Mouse (Mus musculus) urinary bladder, adult 2 months (tissue): ENCODE measurements at regions not wholly inside any gene's neighbourhood (a gene's known extent, or its start where the extent isn't known, plus 50 kb on each side); places are given as distances from the start of the nearest gene placed in this dataset.

Experiments used
- DNase-seq: peaks from one replicate; pipeline ENCODE4 v3.0.0; 2022; ENCODE audit warnings: low spot score

DNA sequence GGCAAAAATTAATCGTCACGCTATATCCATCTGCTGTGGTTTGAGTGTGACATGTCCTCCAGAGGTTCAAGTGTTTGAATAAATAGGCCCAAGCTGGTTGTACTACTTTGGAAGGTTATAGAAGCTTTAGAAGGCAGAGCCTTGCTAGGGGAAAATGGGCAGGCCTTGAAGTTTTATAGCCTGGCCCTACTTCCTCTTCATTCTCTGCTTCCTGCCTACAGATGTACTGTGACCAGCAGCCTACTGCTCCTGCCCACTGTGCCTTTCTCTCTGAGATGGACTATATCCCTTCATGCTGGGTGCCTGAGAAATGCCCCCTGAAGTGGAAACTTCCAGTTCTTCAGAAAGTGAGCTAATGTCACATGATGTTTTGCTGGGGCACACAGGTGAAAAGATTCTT lies 133.3 kb upstream of the Nrp1 start:
- no peak for DNase-seq

- DNase-seq = no peak
Observed at GRCm38 (mm10) chr8:128235071-128235470, 123.3 kb upstream of the Nrp1 start.

DNA sequence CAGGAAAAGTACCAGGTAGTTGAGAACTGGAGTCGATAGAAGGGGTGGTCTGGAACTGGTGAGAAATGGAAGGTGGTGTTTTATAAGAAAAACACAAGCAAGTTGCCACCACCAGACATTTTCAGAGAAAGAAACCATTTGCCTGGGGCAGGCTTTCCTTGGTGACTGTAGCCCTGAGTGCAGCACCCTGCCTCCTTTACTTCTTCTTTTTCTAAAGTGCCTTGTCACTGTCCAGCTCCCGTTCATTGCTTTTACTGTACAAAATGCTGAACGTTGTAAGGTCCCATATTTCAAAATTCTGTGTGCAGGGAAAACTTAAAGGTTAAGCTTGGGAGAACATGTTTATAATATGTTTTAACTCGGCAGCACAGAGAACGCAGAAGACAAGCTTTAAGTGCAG lies 122.9 kb upstream of the Nrp1 start:
- no peak for DNase-seq

DNA sequence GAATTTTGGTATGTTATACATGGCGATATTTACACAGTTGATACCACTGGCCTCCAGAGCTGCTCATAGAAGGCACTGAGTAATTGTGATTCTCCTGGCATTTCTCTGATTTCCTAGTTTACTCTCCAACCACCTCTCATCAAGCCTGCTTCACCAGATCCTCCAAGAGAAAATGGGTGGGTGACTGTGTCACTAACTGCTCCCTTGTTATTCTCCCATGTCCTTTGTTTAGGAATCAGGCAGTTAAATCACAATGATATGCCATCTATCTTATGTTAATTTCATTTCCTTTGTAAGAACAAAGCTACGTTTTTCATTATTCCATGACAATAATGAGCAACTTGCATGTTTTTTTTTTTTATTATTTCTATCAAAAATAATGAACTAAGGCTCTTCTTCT lies 122.3 kb upstream of the Nrp1 start:
- no peak for DNase-seq

DNA sequence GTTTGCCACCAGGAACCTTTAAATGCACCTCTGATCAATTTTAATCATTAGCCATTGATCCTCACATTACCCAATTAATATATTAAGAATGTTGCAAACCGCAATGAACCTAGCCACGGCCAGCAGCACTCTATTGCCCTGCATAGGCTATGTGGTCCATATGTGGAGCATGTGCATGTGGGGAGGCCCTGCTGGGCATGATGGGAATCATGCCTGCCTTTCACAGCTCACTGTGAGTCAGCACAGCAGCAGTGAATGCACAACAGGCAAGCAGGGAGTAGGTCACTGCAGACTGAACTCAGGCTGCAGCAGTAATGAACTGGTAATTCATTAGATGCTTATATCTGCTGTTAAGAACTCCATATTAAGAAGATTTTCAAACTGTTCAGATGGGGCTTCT lies 119.5 kb upstream of the Nrp1 start:
- DNase-seq = no peak

DNA sequence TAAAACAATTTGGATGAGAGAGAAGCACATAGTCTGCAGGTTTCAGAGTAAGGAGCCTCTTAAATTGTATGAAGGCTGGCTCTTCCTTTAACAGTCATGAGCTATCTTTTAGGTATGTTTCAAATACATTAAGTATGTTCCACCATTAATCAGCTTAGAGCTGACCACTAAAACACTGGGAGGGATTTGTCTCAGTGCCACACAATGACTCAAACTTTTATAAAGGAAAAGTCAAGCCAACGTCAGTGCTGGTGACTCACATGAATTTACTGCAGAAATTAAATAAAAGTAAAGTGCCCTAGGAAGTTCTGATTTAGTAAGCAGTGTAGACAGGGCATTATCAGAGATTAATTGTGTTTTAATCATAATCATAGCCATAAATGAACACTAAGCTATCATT lies 118.6 kb upstream of the Nrp1 start:
- no peak for DNase-seq

- no peak for DNase-seq
Observed at GRCm38 (mm10) chr8:128241200-128241599, 117.2 kb upstream of the Nrp1 start.

GRCm38 (mm10) chr8:128242465-128243251 lies 115.7 kb upstream of the Nrp1 start:
- DNase-seq = no peak

- DNase-seq = no peak
Observed at GRCm38 (mm10) chr8:128251723-128252122, 106.7 kb upstream of the Nrp1 start.

- DNase-seq = no peak
Observed at GRCm38 (mm10) chr8:128260836-128261235, 97.6 kb upstream of the Nrp1 start.

GRCm38 (mm10) chr8:128261367-128261766 lies 97.0 kb upstream of the Nrp1 start:
- no peak for DNase-seq

- DNase-seq = no peak
Observed at GRCm38 (mm10) chr8:128263251-128263947, 95.0 kb upstream of the Nrp1 start.

DNA sequence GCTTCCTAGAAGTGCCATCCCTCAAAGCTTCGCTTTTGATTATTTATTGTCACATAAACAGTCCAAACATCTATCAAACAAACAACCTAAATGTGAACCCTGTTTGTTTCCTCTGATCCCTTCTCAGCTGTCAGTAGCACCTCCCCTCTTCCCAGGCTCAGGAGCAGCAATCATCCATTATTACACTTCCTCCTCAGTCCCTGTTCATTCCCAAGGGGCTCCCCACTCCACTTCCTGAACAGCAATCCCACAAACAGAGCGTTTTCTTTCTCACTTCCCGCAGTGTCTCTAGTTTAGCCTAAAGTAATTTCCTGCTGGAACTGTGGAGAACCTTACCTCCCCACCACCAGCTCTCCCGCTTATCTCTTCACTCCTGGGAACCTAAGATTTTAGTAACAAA lies 91.1 kb upstream of the Nrp1 start:
- no peak for DNase-seq

DNA sequence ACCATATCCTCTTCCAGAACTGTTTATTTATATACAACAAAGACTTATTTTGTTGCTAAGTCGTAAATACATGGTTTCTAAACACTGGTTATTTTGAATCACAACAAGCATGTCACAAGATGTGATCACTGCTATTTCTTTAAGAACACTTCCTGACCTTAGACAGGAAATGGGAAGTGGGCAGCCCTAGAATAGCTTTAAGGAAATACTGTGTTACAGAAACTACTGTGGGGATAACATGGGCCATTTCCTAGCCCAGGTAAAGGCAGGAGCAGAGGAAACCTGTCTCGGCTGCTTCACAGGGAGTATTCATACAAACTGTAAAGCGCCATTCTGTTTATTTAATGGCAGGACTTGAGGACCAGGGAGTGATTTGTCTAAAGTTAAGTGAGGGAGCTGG lies 90.4 kb upstream of the Nrp1 start:
- DNase-seq = no peak

DNA sequence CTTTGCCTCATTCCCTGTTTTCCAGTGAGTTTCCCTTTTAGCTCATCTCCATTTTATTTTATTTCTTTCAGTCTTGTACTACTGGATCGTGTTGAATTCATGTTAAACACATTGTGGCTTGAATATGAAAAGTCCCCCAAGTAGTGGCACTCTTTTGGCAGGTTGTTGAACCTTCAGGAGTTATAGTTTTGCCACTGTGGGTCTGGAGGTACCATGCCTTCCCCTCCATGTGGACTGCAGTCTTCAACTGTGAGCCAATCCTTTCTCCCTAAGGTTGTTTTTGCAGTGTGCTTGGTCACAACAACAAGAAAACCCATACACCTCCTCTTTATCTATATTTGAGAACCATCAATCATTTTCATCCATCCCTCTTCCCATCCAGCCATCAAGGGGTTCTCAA lies 88.9 kb upstream of the Nrp1 start:
- no peak for DNase-seq

GRCm38 (mm10) chr8:128272866-128273344 lies 85.5 kb upstream of the Nrp1 start:
- DNase-seq = peak; percentile 22

- DNase-seq = no peak
Observed at GRCm38 (mm10) chr8:128276475-128276874, 81.9 kb upstream of the Nrp1 start.

GRCm38 (mm10) chr8:128282802-128283201 lies 75.6 kb upstream of the Nrp1 start:
- no peak for DNase-seq

- DNase-seq = no peak
Observed at GRCm38 (mm10) chr8:128283365-128283764, 75.0 kb upstream of the Nrp1 start.

DNA sequence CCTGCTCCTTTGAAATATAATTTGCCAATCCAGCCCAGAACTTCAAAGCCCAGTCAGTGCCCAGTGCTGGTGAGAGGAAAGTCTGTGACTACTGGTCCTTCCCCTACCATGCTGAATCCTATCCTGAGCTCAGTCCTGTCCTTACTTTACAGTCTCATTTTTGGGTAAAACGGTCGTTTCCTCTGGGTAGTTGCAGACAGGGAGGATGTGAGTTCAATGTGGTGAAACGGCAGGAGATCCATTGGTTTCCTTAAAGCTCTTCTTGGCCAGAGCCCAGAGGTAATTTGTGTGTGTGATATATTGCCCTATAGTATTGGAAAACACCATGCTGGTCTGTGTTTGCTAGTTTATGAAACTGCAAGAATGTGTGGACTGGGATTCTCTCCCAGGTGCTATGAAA lies 73.6 kb upstream of the Nrp1 start:
- no peak for DNase-seq

GRCm38 (mm10) chr8:128290076-128290475 lies 68.3 kb upstream of the Nrp1 start:
- DNase-seq = no peak

DNA sequence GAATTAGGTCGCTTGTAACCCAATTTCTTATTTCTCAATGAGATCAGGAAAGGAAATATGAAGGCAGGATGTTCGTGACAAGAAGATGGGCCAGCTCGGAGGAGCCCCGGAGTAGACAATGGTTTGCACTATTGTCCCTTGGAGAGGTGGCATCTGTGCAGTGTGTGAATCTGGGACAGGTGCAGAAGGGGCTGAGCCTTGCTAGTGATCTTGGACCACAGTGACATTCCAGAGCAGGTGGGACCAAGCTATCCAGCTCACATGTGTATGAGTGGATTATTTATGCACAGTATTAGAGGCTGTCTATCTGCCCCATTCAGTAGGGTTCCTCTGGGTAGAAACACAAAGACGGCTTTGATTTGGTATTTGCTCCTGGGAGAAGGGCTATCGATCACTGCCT lies 66.0 kb upstream of the Nrp1 start:
- DNase-seq = no peak

GRCm38 (mm10) chr8:128296728-128297380 lies 61.5 kb upstream of the Nrp1 start:
- DNase-seq = no peak
